Mouse (Mus musculus) ovary, postnatal 36 days (tissue): ENCODE results near the gene Comp.
A peak's percentile ranks its signal among the peaks of the same experiment; 100 is the strongest.

Experiments used
- DNase-seq: peaks from one replicate; pipeline ENCODE4 v3.0.0; 2022; ENCODE audit warnings: low spot score, mixed read lengths

Comp gene

DNA sequence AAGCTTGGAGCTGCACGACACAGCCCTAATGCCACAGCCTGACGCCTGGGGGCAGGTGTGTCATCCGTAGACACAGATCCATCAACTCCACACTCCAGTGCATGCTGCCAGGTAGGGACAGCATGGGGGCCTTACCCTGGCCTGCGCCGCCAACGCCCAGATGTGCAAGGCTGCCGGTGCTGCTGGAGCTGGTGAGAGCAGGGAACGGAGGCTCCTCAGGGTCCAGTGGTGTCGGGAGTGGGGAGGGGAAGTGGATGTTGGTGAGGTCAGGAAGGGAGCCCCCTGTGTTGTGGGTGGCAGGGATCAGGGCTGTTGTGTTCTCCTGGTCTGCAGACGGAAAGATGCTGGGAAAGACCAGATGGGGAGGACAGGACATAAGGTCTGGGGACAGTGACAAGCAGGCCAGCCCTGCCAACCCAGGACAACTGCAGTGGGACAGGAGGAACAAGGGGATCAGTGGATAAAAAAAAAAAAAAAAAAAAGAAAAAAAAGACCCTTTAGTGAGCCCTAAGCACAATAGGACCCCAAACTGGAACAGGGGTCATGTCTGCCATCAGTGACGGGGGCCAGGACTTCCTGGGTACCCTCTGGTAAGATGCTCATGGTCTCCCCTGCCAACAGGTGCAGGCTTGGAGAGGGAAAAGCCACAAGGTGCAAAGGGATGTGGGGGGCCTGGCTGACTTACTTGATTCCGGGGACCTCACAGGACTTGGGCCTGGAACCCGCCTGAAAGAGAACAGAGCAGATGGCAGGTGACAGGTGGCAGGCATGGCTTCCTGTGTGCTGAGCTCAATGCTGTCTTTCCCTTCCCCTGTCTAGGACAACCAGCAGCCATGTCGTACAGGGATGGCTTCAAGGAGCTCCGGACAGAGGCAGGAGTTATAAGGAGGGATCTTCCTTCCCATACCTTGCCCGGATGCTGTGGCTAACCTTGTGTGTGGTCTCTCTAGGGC lies 24.5 kb downstream of the Comp start:
- DNase-seq = no peak

DNA sequence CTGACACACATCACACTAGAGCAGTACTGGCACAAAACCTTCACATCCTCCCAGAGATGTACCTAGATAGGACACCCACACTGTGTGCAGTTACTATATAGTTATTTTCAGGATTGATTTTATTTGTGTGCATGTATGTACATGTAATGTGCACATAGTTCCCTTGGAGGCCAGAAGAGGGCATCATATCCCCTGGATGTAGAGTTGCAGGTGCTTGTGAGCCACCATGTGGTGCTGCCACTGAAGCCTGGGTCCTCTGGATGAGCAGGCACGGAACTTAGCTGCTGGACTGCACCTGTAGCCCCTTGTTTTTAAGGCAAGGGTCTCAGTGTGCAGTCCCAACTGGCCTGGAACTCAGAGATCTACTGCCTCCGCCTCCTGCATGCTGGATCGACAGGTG lies 30.9 kb downstream of the Comp start:
- no peak for DNase-seq

DNA sequence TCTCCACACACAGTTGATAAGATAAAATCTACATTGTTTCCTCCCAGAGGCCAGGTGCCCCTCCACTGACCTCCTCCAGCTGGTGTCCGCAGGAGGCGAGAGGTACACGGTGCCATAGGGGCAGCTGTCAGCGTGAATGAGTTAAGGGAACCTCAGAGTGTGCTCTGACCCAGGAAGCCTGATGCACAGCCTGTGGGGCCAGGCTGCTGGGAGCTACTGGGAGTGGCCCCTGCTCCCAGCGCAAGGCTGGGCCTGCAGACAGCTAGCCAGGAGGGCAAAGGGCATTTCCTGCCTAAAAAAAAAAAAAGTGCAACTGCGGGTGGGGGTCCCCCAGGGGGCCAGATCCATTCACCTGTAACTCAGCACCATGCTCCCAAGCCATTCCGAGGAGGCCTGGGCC lies 31.8 kb downstream of the Comp start:
- no peak for DNase-seq

DNA sequence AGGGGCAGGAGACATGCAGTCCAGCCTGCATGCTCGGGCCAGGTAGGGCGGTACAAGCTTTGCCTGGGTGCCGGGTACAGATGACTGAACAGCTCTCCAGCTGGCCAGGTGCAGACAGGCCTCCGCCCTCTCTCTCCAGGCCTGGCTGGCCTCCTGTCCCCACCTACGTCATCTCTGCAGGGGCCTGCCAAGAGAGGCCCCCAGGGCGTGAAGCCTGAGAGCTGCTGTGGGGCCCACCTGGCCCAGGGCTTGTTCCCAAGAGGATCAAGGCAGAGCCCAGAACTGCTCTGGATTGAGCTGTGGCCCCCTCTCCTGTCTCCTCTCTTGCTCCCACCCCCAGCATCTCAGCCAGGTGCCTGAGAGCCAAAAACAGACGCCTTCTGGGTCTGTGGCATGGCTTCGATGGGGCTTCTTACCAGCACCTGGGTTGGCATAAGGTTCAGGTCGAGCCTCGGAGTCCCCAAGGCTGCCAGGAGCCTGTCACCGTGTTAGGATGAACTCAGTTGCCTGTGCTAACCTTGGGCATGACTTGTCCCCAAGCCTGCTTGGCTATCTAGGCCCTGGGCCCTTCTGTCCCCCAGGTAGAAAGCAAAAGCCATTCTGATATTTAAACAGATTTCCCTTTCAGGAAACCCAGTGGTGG lies 33.2 kb downstream of the Comp start:
- DNase-seq = no peak

DNA sequence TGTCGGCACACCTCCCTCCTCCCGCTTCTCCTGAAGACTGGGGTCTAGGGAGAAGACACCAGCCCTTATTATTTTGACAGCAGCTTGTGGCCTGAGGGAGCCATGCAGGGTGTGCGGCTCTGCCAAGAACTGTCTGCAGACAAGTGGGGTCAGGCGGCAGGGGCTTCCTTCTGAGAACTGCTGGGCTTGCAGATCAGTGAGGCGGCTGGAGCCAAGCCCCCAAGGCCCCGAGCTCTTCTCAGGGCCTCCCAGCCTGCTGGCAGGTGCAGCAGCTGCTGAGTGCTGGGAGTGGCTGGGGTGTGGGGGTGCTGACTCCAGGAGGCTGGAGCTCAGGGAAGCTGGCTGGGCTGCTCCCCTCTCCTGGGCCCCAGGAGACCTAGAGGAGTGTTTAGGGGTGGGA lies 34.9 kb downstream of the Comp start:
- DNase-seq = no peak

DNA sequence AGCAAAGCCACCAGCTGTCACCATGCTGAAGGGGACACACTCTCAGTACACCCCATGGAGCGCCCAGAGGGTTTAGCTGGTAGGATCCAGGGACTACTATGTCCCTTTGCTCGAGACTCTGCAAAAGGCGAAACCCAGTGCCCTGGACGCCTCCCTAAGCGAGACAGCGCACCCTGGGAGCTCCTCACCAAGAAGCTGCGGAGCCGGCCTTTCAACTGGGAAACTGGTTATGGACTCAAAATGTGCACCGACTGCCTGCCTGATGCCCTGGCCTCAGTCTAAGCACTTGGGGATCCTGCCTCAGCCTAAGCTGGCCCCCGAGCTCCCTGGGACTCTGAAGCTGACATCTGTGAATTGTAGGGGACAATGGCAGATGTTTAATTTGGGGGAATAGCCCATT lies 35.7 kb downstream of the Comp start:
- DNase-seq = no peak

DNA sequence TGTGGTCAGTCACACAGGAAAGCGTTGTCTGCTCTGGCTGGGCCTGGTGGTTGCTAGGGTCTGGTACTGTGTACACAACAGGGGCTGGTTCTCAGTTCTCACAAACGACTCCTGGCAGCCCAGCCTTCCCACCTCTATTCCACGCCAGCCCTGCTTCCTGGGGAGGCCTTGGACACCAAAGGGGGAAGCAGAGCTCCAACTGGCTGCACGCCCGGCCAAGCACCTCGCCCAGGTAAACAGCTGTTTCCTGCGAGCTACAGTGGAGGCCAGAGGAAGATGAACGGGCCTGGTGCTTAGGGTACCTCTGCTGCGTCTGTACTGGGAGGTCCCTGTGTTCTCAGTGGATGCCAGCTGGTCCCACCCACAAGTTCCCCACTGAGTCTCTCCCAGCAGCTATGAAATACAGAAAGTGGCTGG lies 36.1 kb downstream of the Comp start:
- peak; percentile 60 for DNase-seq

DNA sequence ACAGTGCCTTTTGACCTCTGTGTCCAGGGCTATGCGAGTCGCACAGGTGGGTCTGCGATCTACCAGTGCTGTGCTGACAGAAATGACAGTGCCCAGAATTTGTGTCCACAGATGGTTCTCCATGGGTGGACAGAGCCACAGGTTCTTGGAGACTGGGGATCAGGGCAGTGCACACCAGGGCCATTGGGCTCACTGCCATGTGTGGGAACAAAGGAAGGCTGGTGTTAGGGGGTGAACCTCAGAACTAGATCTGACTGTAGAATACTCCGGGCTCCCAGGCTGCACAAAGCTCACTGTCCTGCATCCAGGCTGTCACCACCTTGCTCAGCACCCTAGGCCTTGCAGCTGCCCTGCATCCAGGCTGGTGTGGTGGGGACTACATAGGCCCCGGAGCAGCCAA lies 36.9 kb downstream of the Comp start:
- no peak for DNase-seq

DNA sequence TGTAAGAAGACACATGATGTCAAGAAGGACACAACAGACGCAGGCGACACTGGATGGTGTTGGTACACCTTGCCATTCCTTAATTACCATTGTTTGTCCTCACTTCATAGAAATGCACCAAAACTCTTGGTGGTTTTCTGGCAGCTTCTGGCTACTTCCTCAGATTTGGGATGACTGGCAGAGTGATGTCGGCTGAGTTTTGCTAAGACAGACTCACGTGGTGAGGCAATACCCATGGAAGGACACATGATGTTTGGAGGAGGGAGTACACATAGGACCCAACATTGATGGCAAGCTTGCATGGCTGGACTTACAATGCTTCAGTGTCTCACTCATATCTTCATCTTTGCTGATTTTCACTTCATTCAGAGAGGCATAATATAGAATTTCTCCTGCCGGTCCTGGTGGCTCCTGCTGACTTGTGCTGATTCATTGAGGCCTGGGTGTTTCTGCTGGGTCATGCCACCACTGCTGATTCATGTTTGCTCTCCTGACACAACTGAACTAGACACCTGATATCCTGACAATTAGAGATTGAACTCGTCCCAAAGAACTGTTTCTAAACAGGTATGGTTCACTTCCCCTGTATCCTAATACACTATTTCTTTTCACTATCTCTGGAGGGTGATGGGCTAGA lies 41.1 kb downstream of the Comp start:
- DNase-seq = no peak

DNA sequence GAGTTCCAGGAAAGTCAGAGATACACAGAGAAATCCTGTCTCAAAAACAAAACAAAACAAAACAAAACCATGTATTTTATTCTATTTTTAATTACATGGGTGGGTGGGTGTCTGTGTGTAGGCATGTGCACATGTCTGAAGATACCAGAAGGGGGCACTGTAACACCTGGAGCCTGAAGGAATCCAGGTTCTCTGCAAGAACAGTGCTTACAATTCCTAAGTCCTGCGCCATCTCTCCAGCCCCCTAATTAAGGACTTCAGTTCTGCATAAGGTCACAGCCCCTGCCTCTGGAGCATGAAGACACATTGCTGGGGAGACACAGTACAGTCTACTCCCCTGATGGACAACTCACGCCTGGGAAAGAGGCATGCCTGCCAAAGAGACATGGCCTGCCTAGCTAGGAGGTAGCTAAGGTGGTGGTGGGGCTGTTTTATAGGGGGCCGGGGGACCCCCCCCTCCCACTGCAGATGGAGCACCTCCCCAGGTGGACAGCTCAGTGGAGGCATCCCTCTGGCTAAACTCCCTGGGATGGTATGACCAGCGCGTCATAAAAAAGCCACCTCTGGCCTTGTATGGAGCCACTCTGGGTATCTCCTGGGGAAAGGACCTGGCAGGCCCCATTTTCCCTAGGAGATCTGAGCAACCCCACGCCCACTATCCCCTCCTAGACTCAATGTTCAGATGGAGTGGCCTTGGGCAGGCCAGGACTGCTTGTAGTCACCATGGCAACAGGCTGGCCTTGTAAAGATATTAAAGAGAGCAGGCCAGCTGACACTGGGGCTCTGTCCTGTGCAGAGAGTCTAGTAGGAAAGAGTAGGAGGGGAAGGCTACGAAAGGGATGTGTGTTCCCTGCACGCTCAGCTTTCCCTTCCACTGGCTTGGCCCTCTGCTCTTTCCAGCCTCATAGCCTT lies 42.4 kb downstream of the Comp start:
- peak; percentile 65 for DNase-seq

DNA sequence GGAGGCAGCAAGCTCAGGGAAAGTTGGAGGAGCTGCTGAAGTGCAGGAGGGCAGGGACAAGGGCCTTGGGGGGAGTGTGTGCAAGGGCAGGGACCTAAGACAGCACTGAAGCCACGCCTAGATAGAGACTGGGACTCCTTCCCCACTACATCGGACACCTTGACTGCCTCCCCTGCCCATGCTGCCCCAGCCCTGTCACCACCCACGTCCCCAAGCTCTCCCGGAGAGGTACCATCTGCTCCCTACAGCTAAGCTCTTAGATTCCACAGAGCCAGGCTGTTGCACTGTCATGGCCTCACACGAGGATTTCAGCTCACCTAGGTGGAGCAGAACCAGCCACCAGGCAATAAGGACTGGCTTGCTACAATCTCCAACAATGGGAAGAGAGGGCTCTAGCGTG lies 43.6 kb downstream of the Comp start:
- no peak for DNase-seq

DNA sequence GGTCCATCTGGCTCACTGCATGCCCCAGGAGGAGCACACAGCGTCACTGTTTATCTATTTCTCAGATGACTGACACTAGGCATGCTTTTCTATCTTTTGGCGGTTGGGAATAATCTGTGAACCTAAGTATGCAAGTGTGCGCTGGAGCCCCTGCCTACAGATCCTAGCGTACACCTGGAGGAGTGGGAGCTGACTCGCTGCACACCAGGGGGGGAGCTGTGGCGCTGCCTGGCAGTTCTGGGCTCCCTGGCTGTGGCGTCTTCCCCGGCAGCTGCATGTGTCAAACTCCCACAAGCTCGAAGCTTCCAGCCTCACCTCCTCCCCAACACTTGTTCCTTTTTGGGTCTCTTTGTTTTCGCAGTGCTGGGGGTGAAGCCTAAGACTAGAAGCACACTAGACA lies 44.6 kb downstream of the Comp start:
- DNase-seq = peak; percentile 46

DNA sequence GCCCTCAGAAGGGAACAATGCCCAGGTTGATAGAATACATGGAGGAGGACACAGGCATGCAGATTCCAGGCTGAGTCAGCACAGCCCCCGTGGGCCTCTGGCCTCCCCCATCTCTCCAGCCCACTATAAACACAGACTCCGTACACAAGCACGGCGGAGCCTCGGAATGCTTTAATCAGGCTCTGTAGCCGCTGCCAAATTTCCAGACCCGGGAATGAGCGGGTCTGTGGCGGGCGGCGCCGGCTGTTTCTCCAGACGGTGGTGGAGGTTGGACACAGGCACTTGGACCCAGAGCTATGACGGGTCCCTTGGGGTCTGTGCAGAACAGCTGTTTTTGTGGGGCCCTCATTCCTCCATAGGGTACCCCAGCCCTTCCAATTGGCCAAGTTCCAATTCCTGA lies 45.6 kb downstream of the Comp start:
- DNase-seq = peak; percentile 63

DNA sequence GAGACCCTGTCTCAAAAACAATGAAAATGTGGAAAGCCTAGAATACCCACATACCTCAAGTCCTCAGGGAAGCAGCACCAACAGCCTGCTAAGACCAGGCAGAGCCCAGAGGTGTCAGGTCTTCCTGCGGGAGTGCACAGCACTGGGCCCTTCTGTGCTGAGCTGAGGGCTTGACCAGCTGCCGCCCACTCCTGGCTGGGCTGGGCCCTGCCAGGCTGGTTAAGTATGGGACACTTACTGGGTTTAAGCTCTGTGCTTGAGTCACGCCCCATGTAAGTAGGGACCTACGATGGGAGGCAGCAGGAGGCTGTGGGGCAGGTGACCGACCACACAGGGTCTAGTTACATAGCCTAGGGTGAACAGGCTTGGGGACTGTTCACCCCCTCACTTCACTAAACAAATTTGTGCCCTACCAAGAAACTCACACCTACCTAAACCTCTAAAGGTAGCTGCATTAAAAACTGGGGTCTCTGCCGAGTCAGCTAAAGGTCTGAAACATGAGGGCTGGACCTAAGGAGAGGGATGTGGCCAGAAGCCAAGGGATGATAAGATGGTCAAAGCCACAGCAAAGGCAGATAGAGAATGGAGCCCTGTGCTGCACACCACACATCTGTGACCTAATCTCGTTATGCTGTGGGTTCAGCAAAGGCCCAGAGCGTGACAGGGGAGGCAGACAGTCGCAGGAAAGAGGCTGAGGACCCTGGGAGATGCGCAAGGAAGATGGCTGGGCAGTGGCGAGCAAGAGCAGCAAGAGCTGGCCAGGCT lies 46.7 kb downstream of the Comp start:
- DNase-seq = no peak

DNA sequence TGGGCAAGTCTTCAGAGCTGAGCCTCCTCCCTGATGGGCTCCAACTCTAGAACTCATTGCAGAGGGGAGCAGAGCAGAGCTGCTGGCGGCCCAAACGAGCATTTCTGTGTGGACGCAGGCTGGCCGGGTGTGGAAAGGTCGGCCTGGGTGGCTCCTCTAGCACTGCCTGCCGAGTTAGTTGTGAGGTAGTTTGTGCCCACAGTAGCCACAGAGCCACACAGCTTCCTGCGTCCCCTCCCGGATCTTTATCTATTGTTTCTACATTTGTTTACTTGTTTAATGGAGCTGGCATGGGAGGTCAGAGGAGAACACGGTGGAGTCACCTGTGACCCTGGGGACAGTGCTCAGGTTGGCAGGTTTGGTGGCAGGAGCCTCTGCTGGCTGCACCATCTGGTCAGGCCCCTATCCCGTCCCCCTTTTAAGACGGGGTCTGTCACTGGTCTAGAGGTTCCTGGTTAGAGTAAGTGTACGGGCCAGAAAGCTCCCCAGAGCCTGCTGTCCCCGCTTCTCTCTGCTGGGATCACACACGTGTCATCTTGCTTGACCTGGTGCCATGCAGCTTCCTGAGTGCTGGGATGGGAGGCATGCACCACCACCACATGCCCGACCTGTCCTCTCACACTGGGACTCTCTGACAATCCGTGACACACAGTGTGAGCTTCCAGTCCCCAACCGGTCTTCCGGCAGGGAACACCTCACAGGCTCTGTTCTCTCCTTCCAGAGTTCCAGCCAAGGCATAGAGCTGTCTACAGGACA lies 48.2 kb downstream of the Comp start:
- no peak for DNase-seq

DNA sequence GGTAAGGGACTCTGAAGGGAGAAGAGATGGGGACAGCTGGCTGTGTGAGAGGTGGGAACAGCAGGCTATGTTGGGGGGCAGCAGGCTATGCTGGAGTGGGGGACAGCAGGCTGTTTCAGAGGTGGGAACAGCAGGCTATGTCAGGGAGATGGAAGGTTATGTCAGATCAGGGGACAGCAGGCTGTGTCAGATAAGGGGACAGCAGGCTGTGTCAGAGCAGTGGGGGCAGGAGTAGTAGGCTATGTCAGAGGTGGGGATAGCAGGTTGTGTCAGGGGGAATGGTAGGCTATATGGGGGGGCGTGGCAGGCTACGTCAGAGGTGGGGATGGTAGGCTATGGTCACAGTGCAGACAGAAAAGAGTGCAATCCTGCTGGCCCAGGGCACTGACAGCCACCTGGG lies 49.4 kb downstream of the Comp start:
- no peak for DNase-seq

DNA sequence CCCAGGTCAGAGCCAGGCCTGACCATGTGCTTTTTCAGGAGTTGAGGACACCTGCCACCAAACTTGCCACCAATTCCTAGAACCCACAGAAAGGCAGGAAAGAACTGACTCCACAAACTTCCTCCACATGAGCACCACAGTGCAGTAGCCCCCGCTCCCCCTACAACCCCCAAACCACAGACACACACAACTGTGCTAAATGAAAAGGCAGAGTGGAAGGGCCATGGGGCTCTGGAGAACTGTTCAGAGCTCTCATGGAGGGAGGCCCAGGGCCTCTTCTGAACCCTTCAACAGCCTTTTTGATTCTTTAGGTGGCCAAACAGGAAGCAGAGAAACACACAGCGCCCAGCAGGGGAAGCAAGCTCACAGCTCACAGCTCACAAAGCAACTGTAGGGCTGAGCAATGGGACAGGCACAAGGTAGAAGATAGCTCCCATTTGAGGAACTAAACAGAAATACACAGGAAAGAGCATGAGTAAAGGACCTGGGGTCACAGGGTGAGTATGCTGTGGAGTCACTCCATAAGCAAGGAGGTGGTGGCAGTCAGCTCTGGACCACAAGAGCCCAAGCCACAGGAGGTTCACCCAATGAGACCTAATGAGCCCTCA lies 53.0 kb downstream of the Comp start:
- no peak for DNase-seq

DNA sequence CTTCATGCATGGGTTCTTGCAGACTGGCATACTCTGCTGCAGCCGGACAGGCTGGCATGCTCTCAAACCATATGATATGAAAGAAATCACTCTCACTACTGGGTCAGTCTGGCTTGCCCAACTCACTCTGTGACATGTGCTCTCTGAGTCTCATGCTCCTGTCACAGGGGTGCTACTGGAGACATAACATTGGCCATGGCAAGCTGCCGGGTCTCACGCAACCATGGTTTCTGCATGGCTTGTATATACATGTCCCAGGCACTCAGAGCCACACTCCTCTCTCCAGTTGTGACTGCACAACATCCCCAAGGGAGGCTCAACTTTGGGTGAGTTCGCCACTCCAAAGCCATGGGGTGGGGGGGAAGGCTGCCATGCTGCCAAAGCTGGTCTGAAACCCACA lies 57.9 kb downstream of the Comp start:
- no peak for DNase-seq
